Mouse (Mus musculus) MEL (cell line): ENCODE measurements around the gene Galntl6. TPM values are rescaled to one million over a fixed set of nuclear protein-coding genes. Genes with fewer than 3 reads are reported as not detected.

ENCODE experiments used
- DNase-seq: peaks from one replicate; pipeline ENCODE4 v3.0.0; 2011; ENCODE audit warnings: low read depth, low spot score
- H3K27ac ChIP-seq: 2 replicates; pipeline ENCODE4 v1.5.1; 2012; ENCODE audit warnings: low read depth, mild to moderate bottlenecking, control low read depth, low read length, moderate library complexity; ENCODE audit not compliant: control insufficient read depth
- H3K27me3 ChIP-seq, 2 experiments: fragments of 150-350 bp in 1 of 2; sonication (generic) in 1 of 2; 2 replicates each; pipeline ENCODE4 v1.6.1; 2012; ENCODE audit warnings: low read length in 2 of 2, mild to moderate bottlenecking in 2 of 2, improper control_type of control experiment in 1 of 2, moderate library complexity in 1 of 2; ENCODE audit not compliant: insufficient read depth in 2 of 2, control insufficient read depth in 1 of 2
- H3K36me3 ChIP-seq, 2 experiments: 2 replicates each; pipeline ENCODE4 v1.6.1; 2012 to 2014; ENCODE audit warnings: low read length in 2 of 2, improper control_type of control experiment in 1 of 2, inconsistent platforms in 1 of 2, mild to moderate bottlenecking in 1 of 2; ENCODE audit not compliant: insufficient read depth in 2 of 2, control insufficient read depth in 1 of 2
- H3K4me1 ChIP-seq, 2 experiments: fragments of 150-350 bp in 1 of 2; sonication (generic) in 1 of 2; 2 replicates each; pipeline ENCODE4 v1.6.1; 2012; ENCODE audit warnings: low read length in 2 of 2, improper control_type of control experiment in 1 of 2, mild to moderate bottlenecking in 1 of 2; ENCODE audit not compliant: insufficient read depth in 2 of 2, control insufficient read depth in 1 of 2
- H3K4me3 ChIP-seq, 2 experiments: fragments of 150-350 bp in 1 of 2; sonication (generic) in 1 of 2; 2 replicates each; pipeline ENCODE4 v1.5.1; 2012; ENCODE audit warnings: low read depth in 2 of 2, low read length in 2 of 2, mild to moderate bottlenecking in 2 of 2, moderate library complexity in 2 of 2, control low read depth in 1 of 2, improper control_type of control experiment in 1 of 2; ENCODE audit not compliant: control insufficient read depth in 1 of 2, insufficient read depth in 1 of 2
- H3K79me2 ChIP-seq: 2 replicates; pipeline ENCODE4 v1.6.1; 2012; ENCODE audit warnings: mild to moderate bottlenecking, low read length, moderate library complexity; ENCODE audit not compliant: control insufficient read depth, poor library complexity, insufficient read depth
- H3K9ac ChIP-seq: 2 replicates; pipeline ENCODE4 v1.6.1; 2012; ENCODE audit warnings: low read depth, mild to moderate bottlenecking, control low read depth, low read length, moderate library complexity; ENCODE audit not compliant: control insufficient read depth, poor library complexity, severe bottlenecking
- H3K9me3 ChIP-seq: fragments of 150-350 bp; sonication (generic); replicated peaks from 2 replicates; pipeline ENCODE4 v1.6.1; 2012; ENCODE audit warnings: mild to moderate bottlenecking, low read length, improper control_type of control experiment, moderate library complexity; ENCODE audit not compliant: insufficient read depth
- BHLHE40 ChIP-seq: IDR thresholded peaks from 2 replicates; pipeline ENCODE4 v1.6.1; 2012; ENCODE audit warnings: low read depth, mild to moderate bottlenecking, inconsistent platforms, low read length, improper control_type of control experiment, borderline replicate concordance
- CHD1 ChIP-seq: IDR thresholded peaks from 2 replicates; pipeline ENCODE4 v1.6.1; 2012; ENCODE audit warnings: low read depth, mild to moderate bottlenecking, inconsistent platforms, low read length, improper control_type of control experiment
- CHD2 ChIP-seq: IDR thresholded peaks from 2 replicates; pipeline ENCODE4 v1.6.1; 2011; ENCODE audit warnings: low read length, improper control_type of control experiment
- ELF1 ChIP-seq: IDR thresholded peaks from 2 replicates; pipeline ENCODE4 v1.6.1; 2014; ENCODE audit warnings: low read depth, mild to moderate bottlenecking, inconsistent platforms, low read length, improper control_type of control experiment, moderate library complexity
- ETS1 ChIP-seq: IDR thresholded peaks from 2 replicates; pipeline ENCODE4 v1.6.1; 2012; ENCODE audit warnings: low read depth, mild to moderate bottlenecking, inconsistent platforms, low read length, improper control_type of control experiment, moderate library complexity
- GABPA ChIP-seq: IDR thresholded peaks from 2 replicates; pipeline ENCODE4 v1.6.1; 2012; ENCODE audit warnings: low read depth, mild to moderate bottlenecking, inconsistent platforms, low read length, improper control_type of control experiment, moderate library complexity
- JUND ChIP-seq: IDR thresholded peaks from 2 replicates; pipeline ENCODE4 v1.6.1; 2011; ENCODE audit warnings: low read depth, mild to moderate bottlenecking, improper control_type of control experiment, low read length
- KAT2A ChIP-seq: conservative IDR thresholded peaks from 2 replicates; pipeline ENCODE4 v1.6.1; 2012; ENCODE audit warnings: low read depth, low read length, improper control_type of control experiment, inconsistent platforms
- MAFK ChIP-seq: IDR thresholded peaks from 2 replicates; pipeline ENCODE4 v1.6.1; 2011; ENCODE audit warnings: low read depth, mild to moderate bottlenecking, low read length, improper control_type of control experiment, borderline replicate concordance
- MAZ ChIP-seq: IDR thresholded peaks from 2 replicates; pipeline ENCODE4 v1.6.1; 2012; ENCODE audit warnings: low read depth, mild to moderate bottlenecking, inconsistent platforms, low read length, improper control_type of control experiment
- MEF2A ChIP-seq: IDR thresholded peaks from 2 replicates; pipeline ENCODE4 v1.6.1; 2014; ENCODE audit warnings: low read depth, mild to moderate bottlenecking, inconsistent platforms, low read length, improper control_type of control experiment; ENCODE audit not compliant: poor library complexity, insufficient replicate concordance, severe bottlenecking; ENCODE audit errors: extremely low read depth
- MXI1 ChIP-seq: IDR thresholded peaks from 2 replicates; pipeline ENCODE4 v1.6.1; 2011; ENCODE audit warnings: mild to moderate bottlenecking, low read depth, low read length, improper control_type of control experiment
- POLR2AphosphoS2 ChIP-seq: IDR thresholded peaks from 2 replicates; pipeline ENCODE4 v1.6.1; 2011; ENCODE audit warnings: low read length, improper control_type of control experiment
- RCOR1 ChIP-seq: IDR thresholded peaks from 2 replicates; pipeline ENCODE4 v1.6.1; 2012; ENCODE audit warnings: low read depth, mild to moderate bottlenecking, inconsistent platforms, low read length, improper control_type of control experiment
- TBP ChIP-seq: IDR thresholded peaks from 2 replicates; pipeline ENCODE4 v1.8.0; 2011; ENCODE audit warnings: low read depth, low read length, improper control_type of control experiment
- TCF12 ChIP-seq: IDR thresholded peaks from 2 replicates; pipeline ENCODE4 v1.6.1; 2014; ENCODE audit warnings: low read depth, mild to moderate bottlenecking, inconsistent platforms, low read length, improper control_type of control experiment, moderate library complexity
- UBTF ChIP-seq: IDR thresholded peaks from 2 replicates; pipeline ENCODE4 v1.6.1; 2012; ENCODE audit warnings: low read depth, mild to moderate bottlenecking, inconsistent platforms, low read length, improper control_type of control experiment, moderate library complexity, borderline replicate concordance; ENCODE audit not compliant: insufficient read depth
- USF1 ChIP-seq: IDR thresholded peaks from 2 replicates; pipeline ENCODE4 v1.6.1; 2014; ENCODE audit warnings: low read depth, mild to moderate bottlenecking, inconsistent platforms, low read length, improper control_type of control experiment, moderate library complexity
- USF2 ChIP-seq, 2 experiments: IDR thresholded peaks; 2 replicates each; pipeline ENCODE4 v1.6.1; 2011 to 2012; ENCODE audit warnings: improper control_type of control experiment in 2 of 2, low read length in 2 of 2, borderline replicate concordance in 1 of 2, inconsistent platforms in 1 of 2, low read depth in 1 of 2, mild to moderate bottlenecking in 1 of 2; ENCODE audit not compliant: insufficient read depth in 1 of 2
- ZNF384 ChIP-seq: IDR thresholded peaks from 2 replicates; pipeline ENCODE4 v1.6.1; 2012; ENCODE audit warnings: low read depth, mild to moderate bottlenecking, inconsistent platforms, low read length, improper control_type of control experiment
- polyA plus RNA-seq, 2 experiments: library from polyadenylated mRNA; stranded (reverse) in 1 of 2; unstranded in 1 of 2; fragments of >175 nt in 1 of 2; fragments of >200 nt in 1 of 2; gene quantifications; 2 replicates each; pipeline versions ENCODE4 v1.2.1 to v1.2.4; 2012; ENCODE audit warnings: low replicate concordance in 2 of 2, low read depth in 1 of 2; ENCODE audit not compliant: insufficient read length in 2 of 2, insufficient read depth in 1 of 2, missing spikeins in 1 of 2
- total RNA-seq: library from RNA; depleted of rRNA; stranded (reverse); fragments of 300-350 nt; gene quantifications from 2 replicates; pipeline ENCODE4 v1.2.3, GENCODE M21; 2012

Gene Galntl6
- total and polyA plus RNA-seq, 3 experiments: not detected

DNA sequence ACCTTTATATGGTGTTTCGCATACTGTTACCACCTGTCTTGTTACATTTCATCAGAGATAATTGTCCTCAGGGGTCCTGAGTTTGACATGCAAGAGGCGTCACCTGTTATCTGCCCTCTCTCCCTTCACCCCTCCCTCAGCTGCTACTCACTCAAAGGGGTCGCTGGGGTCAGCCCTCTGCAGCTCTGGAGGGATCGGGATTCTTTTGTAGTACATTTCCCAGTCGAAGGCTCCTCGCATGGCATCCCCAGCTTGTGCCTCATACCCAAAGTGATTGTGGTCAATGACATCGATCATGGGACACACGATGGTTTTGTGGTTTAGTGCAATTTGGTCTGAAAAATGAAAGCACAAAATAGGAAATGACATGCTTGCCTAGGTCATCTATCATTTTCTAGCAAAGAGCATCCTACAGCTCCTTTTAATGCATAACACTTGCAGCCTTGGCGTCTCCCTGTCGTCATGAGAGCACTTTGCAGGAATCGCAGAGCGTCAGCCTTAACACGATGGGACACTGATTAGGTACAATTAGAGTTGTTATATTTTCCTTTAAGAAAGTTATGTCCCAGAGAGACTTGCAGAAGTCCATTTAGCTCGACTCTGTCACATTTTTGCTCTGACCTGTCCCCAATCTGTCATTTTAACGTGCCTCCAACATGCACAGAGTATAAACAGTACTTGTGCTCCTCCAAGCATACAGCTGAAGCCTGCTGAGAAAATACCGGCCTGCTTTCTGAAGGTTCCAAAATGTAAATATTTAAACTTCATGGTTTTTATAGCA lies 954.1 kb downstream of the Galntl6 start:
- TF ChIP-seq MXI1: no peak
- TF ChIP-seq BHLHE40: no peak
- no peak for TF ChIP-seq ELF1
- no peak for TF ChIP-seq MAFK
- no peak for TF ChIP-seq UBTF
- TF ChIP-seq JUND: no peak
- no peak for TF ChIP-seq MAZ
- no peak for TF ChIP-seq CHD1
- TF ChIP-seq RCOR1: no peak
- no peak for TF ChIP-seq POLR2AphosphoS2
- no peak for TF ChIP-seq TBP
- TF ChIP-seq CHD2: no peak
- TF ChIP-seq TCF12: no peak
- no peak for TF ChIP-seq ETS1
- TF ChIP-seq KAT2A: no peak
- no peak for TF ChIP-seq ZNF384
- no peak for TF ChIP-seq MEF2A
- no peak for TF ChIP-seq GABPA
- no peak overlapping the region for H3K27ac ChIP-seq
- no peaks in the 10 kb centered on the region for H3K36me3 ChIP-seq
- no peaks in the 10 kb centered on the region for H3K79me2 ChIP-seq
- H3K4me1 ChIP-seq: no peaks in the 10 kb centered on the region
- no peaks in the 10 kb centered on the region for H3K27me3 ChIP-seq
- H3K4me3 ChIP-seq: no peak overlapping the region
- H3K9ac ChIP-seq: no peak overlapping the region
- H3K9me3 ChIP-seq: no peaks in the 10 kb centered on the region; the same call in 1 of the 2 replicates
- DNase-seq: no peak

DNA sequence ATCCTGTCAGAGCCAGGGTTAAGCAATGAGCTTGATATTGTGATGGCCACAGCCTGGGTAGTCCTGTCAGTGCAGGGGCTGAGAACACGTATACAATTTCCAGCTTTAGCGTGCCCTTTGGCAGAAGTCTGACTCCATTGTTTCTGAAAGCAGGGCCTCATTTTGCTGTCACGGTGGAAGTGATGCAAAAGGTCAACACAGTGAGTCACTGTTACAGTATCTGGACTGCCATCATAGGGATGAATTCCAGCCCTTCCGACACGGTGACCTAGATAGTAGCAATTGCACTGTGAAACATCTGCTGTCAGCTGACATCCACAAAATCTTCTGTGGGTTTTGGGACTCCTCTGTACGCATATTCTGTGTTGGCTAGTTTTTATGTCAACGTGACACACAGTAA lies 956.9 kb downstream of the Galntl6 start:
- no peaks in the 10 kb centered on the region for H3K79me2 ChIP-seq
- no peak overlapping the region for H3K27ac ChIP-seq
- DNase-seq: no peak
- no peaks in the 10 kb centered on the region for H3K27me3 ChIP-seq
- no peak for TF ChIP-seq GABPA
- TF ChIP-seq USF1: no peak
- no peak for TF ChIP-seq MAFK
- no peak for TF ChIP-seq USF2 (IDR thresholded peaks at IDR 0.05; ENCODE audit: borderline replicate concordance in 1 of 2, insufficient read depth in 1 of 2, low read depth in 1 of 2, low read length in 2 of 2)
- TF ChIP-seq ZNF384: no peak
- TF ChIP-seq, all 39 proteins: peak for 0
- Histone ChIP-seq H3K9me3 (no peaks in the 10 kb centered on the region), H3K9ac (no peak overlapping the region), H3K36me3 (no peaks in the 10 kb centered on the region), H3K4me3 (no peak overlapping the region), H3K4me1 (no peaks in the 10 kb centered on the region)
